Mouse (Mus musculus): ENCODE results near the gene Bcat2. TPM values are rescaled to one million over a fixed set of nuclear protein-coding genes. Genes with fewer than 3 reads are reported as not detected.

Bcat2 gene
- polyA plus RNA-seq, 1 experiment from 2014 or later = 29.4 TPM

GRCm38 (mm10) chr7:45597527-45597926 is 27.6 kb downstream of the Bcat2 start:
- TF ChIP-seq EP300 (IDR thresholded peaks at IDR 0.05) (no peak), CTCF (IDR thresholded peaks at IDR 0.05) (no peak)
- no peaks in the 10 kb centered on the region for H3K4me1 ChIP-seq (ENCODE audit: insufficient read depth, low read depth, low read length)
- no peak overlapping the region for H3K9ac ChIP-seq (replicated peaks; ENCODE audit: low read depth)
- no peak for DNase-seq (ENCODE audit: low spot score)
- ATAC-seq = no peak
- H3K4me3 ChIP-seq (ENCODE audit: low read depth, low read length) = no peak overlapping the region
- H3K9me3 ChIP-seq (ENCODE audit: low read length) = no peaks in the 10 kb centered on the region
- no peaks in the 10 kb centered on the region for H3K36me3 ChIP-seq (ENCODE audit: insufficient read depth, low read length)
- H3K27ac ChIP-seq (ENCODE audit: low read length) = no peak overlapping the region
- H3K27me3 ChIP-seq (replicated peaks; ENCODE audit: insufficient read depth, low read length) = no peaks in the 10 kb centered on the region
- 85% methylated on average over 6 of the region's 6 CpGs for WGBS
- no peak overlapping the region for H3K4me2 ChIP-seq (replicated peaks; ENCODE audit: low read depth, low read length)

DNA sequence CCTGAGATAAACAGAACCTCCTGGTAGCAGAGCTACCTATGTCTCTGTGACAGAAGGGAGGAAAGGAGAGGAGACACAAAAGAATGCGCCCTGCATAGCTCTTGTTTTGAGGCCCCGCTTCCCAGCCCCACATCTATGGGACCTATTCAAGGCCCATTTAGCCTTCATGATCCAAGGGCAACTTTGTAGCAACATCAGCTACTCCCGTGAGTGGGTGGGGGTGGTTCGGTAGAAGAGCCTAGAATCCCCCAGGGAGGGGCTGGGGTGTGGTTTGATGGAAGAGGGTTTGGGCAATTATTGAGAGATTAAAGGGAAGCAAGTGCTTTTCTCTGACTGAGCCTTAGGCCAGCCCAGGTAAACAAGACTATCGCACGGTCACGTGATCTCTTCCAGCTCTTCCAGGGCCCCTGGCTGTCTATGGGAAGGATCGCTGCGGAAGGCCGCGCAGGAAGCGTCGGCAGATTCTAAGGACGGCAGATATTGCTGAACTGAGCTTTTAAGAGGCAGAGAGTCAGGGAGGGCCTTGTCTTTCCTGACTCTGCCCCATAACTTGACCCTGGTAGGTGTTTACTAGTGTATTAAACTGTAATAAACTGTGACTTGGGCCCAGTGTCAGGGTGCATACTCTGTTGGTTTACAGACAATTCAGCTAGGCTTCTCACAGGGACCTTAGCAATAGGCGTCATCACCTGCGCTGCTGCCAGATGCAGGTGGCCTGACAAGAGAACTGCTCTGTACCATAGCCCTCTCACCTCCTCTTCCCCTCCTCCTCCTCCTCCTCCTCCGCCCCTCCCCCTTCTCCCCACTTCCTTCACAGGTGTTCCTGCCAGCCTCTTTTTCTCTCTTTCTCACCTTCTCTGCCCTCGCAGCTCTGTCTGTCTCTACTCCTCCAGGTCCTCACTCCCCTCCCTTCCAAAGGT is 29.3 kb downstream of the Bcat2 start:
- no peak overlapping the region for H3K4me3 ChIP-seq (ENCODE audit: low read depth, low read length)
- WGBS = 34% methylated on average over 18 of the region's 18 CpGs
- no peak overlapping the region for H3K27ac ChIP-seq (ENCODE audit: low read length)
- TF ChIP-seq EP300 (IDR thresholded peaks at IDR 0.05) (no peak), CTCF (IDR thresholded peaks at IDR 0.05) (no peak)
- H3K9me3 ChIP-seq (ENCODE audit: low read length) = no peaks in the 10 kb centered on the region
- H3K4me2 ChIP-seq (replicated peaks; ENCODE audit: low read depth, low read length) = no peak overlapping the region
- H3K36me3 ChIP-seq (ENCODE audit: insufficient read depth, low read length) = no peaks in the 10 kb centered on the region
- no peaks in the 10 kb centered on the region for H3K4me1 ChIP-seq (ENCODE audit: insufficient read depth, low read depth, low read length)
- DNase-seq (ENCODE audit: low spot score) (no peak), ATAC-seq (0 out of 2 replicates have a peak, but pooled peaks have one; percentile 26)
- no peak overlapping the region for H3K9ac ChIP-seq (replicated peaks; ENCODE audit: low read depth)
- H3K27me3 ChIP-seq (replicated peaks; ENCODE audit: insufficient read depth, low read length) = no peaks in the 10 kb centered on the region

DNA sequence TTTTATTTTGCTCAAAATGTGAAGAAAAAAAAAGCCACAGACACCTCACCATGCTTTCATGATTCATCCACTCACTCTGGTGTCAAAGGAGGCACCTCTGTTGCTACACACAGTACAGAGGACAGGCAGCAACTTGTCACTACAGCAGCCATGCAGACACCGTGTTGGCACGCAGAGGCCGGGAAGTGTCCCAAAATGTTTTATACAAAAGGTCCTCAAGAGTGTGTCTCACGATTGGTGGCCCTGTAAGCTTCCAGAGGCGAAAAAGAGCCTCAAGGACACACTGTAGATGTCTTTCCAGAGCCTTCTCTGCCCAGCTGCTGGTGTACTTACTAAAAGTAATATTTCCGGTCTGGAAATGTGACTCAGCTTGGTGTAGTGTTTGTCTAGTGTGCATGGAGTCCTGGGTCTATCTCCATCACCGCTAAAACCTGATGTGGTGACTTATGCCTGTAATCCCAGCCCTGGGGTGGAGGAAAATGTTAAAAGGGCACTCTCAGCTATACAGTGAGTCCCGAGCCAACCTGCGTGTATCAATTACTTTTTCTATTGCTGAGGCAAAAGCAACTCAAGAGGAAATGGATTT is 35.8 kb downstream of the Bcat2 start:
- Histone ChIP-seq H3K27ac (ENCODE audit: low read length) (no peak overlapping the region), H3K27me3 (replicated peaks; ENCODE audit: insufficient read depth, low read length) (no peaks in the 10 kb centered on the region), H3K4me1 (ENCODE audit: insufficient read depth, low read depth, low read length) (no peaks in the 10 kb centered on the region), H3K4me2 (replicated peaks; ENCODE audit: low read depth, low read length) (no peak overlapping the region), H3K9me3 (ENCODE audit: low read length) (no peaks in the 10 kb centered on the region), H3K36me3 (ENCODE audit: insufficient read depth, low read length) (no peaks in the 10 kb centered on the region), H3K9ac (replicated peaks; ENCODE audit: low read depth) (no peak overlapping the region), H3K4me3 (ENCODE audit: low read depth, low read length) (no peak overlapping the region)
- TF ChIP-seq CTCF (IDR thresholded peaks at IDR 0.05) (no peak), EP300 (IDR thresholded peaks at IDR 0.05) (no peak)
- ATAC-seq = no peak
- 52% methylated on average over 9 of the region's 9 CpGs for WGBS
- DNase-seq (ENCODE audit: low spot score) = peak; percentile 49

GRCm38 (mm10) chr7:45609511-45609910 is 39.6 kb downstream of the Bcat2 start:
- Histone ChIP-seq H3K9ac (replicated peaks; ENCODE audit: low read depth) (no peak overlapping the region), H3K27me3 (replicated peaks; ENCODE audit: insufficient read depth, low read length) (no peaks in the 10 kb centered on the region), H3K9me3 (ENCODE audit: low read length) (no peaks in the 10 kb centered on the region), H3K4me1 (ENCODE audit: insufficient read depth, low read depth, low read length) (no peaks in the 10 kb centered on the region), H3K4me2 (replicated peaks; ENCODE audit: low read depth, low read length) (no peak overlapping the region), H3K36me3 (ENCODE audit: insufficient read depth, low read length) (no peaks in the 10 kb centered on the region), H3K27ac (ENCODE audit: low read length) (no peak overlapping the region), H3K4me3 (ENCODE audit: low read depth, low read length) (no peak overlapping the region)
- DNase-seq (ENCODE audit: low spot score) (no peak), ATAC-seq (no peak)
- TF ChIP-seq CTCF (IDR thresholded peaks at IDR 0.05) = no peak
- TF ChIP-seq EP300 (IDR thresholded peaks at IDR 0.05) = no peak
- 39% methylated on average over 1 of the region's 1 CpGs for WGBS

GRCm38 (mm10) chr7:45616277-45616676 is 46.3 kb downstream of the Bcat2 start:
- 0 out of 2 replicates have a peak, but pooled peaks cover 6% of the 10 kb centered on the region for H3K4me1 ChIP-seq (ENCODE audit: insufficient read depth, low read depth, low read length)
- no peak overlapping the region for H3K4me3 ChIP-seq (ENCODE audit: low read depth, low read length)
- no peak overlapping the region for H3K9ac ChIP-seq (replicated peaks; ENCODE audit: low read depth)
- WGBS = 25% methylated on average over 6 of the region's 6 CpGs
- TF ChIP-seq CTCF (IDR thresholded peaks at IDR 0.05) (no peak), EP300 (IDR thresholded peaks at IDR 0.05) (no peak)
- H3K36me3 ChIP-seq (ENCODE audit: insufficient read depth, low read length) = no peaks in the 10 kb centered on the region
- peak; percentile 47 for ATAC-seq
- H3K4me2 ChIP-seq (replicated peaks; ENCODE audit: low read depth, low read length) = no peak overlapping the region
- peak; percentile 32 for DNase-seq (ENCODE audit: low spot score)
- H3K27me3 ChIP-seq (replicated peaks; ENCODE audit: insufficient read depth, low read length) = peaks cover 7% of the 10 kb centered on the region; the same call in 1 of the 2 replicates
- H3K27ac ChIP-seq (ENCODE audit: low read length) = no peak overlapping the region
- no peaks in the 10 kb centered on the region for H3K9me3 ChIP-seq (ENCODE audit: low read length)

DNA sequence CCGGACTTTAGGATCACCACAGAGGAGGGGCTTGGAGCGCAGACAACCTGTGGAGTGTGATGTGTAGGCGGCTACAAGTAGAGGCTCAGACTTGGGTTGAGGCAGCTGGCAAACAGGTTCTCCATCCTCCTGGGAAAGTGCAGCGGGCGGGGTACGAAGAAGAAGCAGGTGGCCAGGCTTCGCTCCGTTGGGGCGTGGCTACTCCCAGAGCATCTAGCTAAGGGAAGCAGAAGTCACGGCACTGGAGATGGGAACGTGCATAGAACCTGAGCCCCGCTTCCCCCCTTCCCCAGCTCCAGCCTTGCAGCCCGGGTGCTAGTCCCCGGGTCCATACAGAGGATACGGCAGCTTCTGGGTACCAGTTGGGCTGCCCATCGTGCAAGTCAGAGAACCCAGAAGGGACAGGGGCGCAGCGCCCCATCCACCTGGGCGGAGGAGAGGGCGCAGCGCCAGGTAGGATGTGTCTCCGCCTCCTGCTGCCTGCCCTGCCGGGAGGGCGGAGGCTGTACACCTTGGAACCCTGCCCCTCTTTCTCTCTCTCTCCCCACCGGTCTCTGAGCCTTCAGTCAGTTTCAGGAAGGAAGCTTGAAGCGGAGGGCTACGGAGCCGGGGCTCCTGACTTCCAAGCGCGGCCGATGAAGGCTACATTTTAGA is 47.2 kb downstream of the Bcat2 start, which contains the start of gene Fut1:
Fut1 (plus strand) TSS at position 248 of the 654 bp plus-strand sequence.
- H3K27me3 ChIP-seq (replicated peaks; ENCODE audit: insufficient read depth, low read length) = peaks cover 7% of the 10 kb centered on the region; the same call in 1 of the 2 replicates
- ATAC-seq = peak; percentile 34

More for the DNA sequence above, 47.2 kb downstream of the Bcat2 start, which contains the start of gene Fut1:
- H3K4me1 ChIP-seq (ENCODE audit: insufficient read depth, low read depth, low read length) = 0 out of 2 replicates have a peak, but pooled peaks cover 6% of the 10 kb centered on the region
- H3K4me3 ChIP-seq (ENCODE audit: low read depth, low read length) = no peak within 1 kb of the TSS
- no peaks in the 10 kb centered on the region for H3K9me3 ChIP-seq (ENCODE audit: low read length)
- DNase-seq (ENCODE audit: low spot score) = peak; percentile 33
- H3K4me2 ChIP-seq (replicated peaks; ENCODE audit: low read depth, low read length) = peak within 1 kb of the TSS; percentile 35
- 9% methylated on average over 31 of the region's 31 CpGs for WGBS
- no peak for TF ChIP-seq CTCF (IDR thresholded peaks at IDR 0.05)
- no peak for TF ChIP-seq EP300 (IDR thresholded peaks at IDR 0.05)
- no peaks in the 10 kb centered on the region for H3K36me3 ChIP-seq (ENCODE audit: insufficient read depth, low read length)
- no peak within 1 kb of the TSS; the same call in 1 of the 2 replicates for H3K9ac ChIP-seq (replicated peaks; ENCODE audit: low read depth)
- H3K27ac ChIP-seq (ENCODE audit: low read length) = no peak within 1 kb of the TSS
